Mouse (Mus musculus): ENCODE measurements around the gene Myo1d. TPM values are rescaled to one million over a fixed set of nuclear protein-coding genes. Genes with fewer than 3 reads are reported as not detected.

Gene Myo1d
- 10.4 and 11.6 TPM in 2 replicates for polyA plus RNA-seq (2012; rRNA removed; ENCODE audit: low replicate concordance)

GRCm38 (mm10) chr11:80779527-80780344, at the start of gene Myo1d:
Gene Myo1d (minus strand): TSS chr11:80780025.

GRCm38 (mm10) chr11:80809993-80810821, 30.4 kb upstream of the Myo1d start, which contains the start of gene Tmem98:
Gene Tmem98 (plus strand): TSS chr11:80810175.

GRCm38 (mm10) chr11:80476222-80477189, 303.3 kb downstream of the Myo1d start, which contains the start of gene Cdk5r1:
Gene Cdk5r1 (plus strand): TSS chr11:80477023.

Other genes with a start within 250 kb of the Myo1d start
- gene Tmem98, start 30.1 kb upstream of the Myo1d start, polyA plus RNA-seq (2012; rRNA removed; ENCODE audit: low replicate concordance), result 26.9 TPM in 2 replicates
- 0.20 TPM in 1 of 2 replicates, not detected in the other for gene Spaca3, start 78.3 kb upstream of the Myo1d start, polyA plus RNA-seq (2012; rRNA removed; ENCODE audit: low replicate concordance)

Measured in mammary gland, adult 2 months (tissue).